Mouse (Mus musculus) CH12.LX (cell line): ENCODE measurements around the gene Arid5a. TPM values are rescaled to one million over a fixed set of nuclear protein-coding genes. Genes with fewer than 3 reads are reported as not detected.

ENCODE experiments used
- DNase-seq: peaks from one replicate; pipeline ENCODE4 v3.0.0-alpha.2; 2013; ENCODE audit errors: extremely low read depth
- H3K27ac ChIP-seq: 2 replicates; pipeline ENCODE4 v1.5.1; 2012; ENCODE audit warnings: low read depth, mild to moderate bottlenecking, control low read depth, moderate library complexity; ENCODE audit not compliant: insufficient read depth
- H3K27me3 ChIP-seq: replicated peaks from 2 replicates; pipeline ENCODE3; 2012; ENCODE audit warnings: inconsistent platforms
- H3K36me3 ChIP-seq, 2 experiments: replicated peaks in 1 of 2; 2 replicates each; pipeline versions ENCODE3 to v1.6.1; 2012; ENCODE audit warnings: inconsistent platforms in 1 of 2, low read length in 1 of 2, mild to moderate bottlenecking in 1 of 2, mixed read lengths in 1 of 2, moderate library complexity in 1 of 2; ENCODE audit not compliant: control insufficient read depth in 1 of 2, insufficient read depth in 1 of 2
- H3K4me1 ChIP-seq, 2 experiments: 2 replicates each; pipeline ENCODE4 v1.6.1; 2012; ENCODE audit warnings: inconsistent platforms in 1 of 2, moderate library complexity in 1 of 2; ENCODE audit not compliant: insufficient read depth in 2 of 2, control insufficient read depth in 1 of 2
- H3K4me2 ChIP-seq: 2 replicates; pipeline ENCODE4 v1.6.1; 2012; ENCODE audit warnings: low read depth, mild to moderate bottlenecking, control low read depth; ENCODE audit not compliant: poor library complexity, insufficient read depth, severe bottlenecking
- H3K4me3 ChIP-seq, 3 experiments: fragments of 150-350 bp in 1 of 3; sonication (generic) in 1 of 3; replicated peaks in 1 of 3; 2 replicates each; pipeline versions ENCODE3 to v1.5.1; 2011 to 2012; ENCODE audit warnings: low read depth in 2 of 3, low read length in 2 of 3, mild to moderate bottlenecking in 2 of 3, moderate library complexity in 2 of 3, control low read depth in 1 of 3, improper control_type of control experiment in 1 of 3, inconsistent platforms in 1 of 3, mixed read lengths in 1 of 3; ENCODE audit not compliant: poor library complexity in 1 of 3
- H3K79me2 ChIP-seq: replicated peaks from 2 replicates; pipeline ENCODE4 v1.6.1; 2012; ENCODE audit warnings: mild to moderate bottlenecking, moderate library complexity; ENCODE audit not compliant: control insufficient read depth, poor library complexity, insufficient read depth, severe bottlenecking; ENCODE audit errors: extremely low read depth
- H3K9ac ChIP-seq: 2 replicates; pipeline ENCODE4 v1.6.1; 2012; ENCODE audit warnings: low read depth, mild to moderate bottlenecking, control low read depth, moderate library complexity; ENCODE audit not compliant: insufficient read depth
- H3K9me3 ChIP-seq: replicated peaks from 2 replicates; pipeline ENCODE3; 2012; ENCODE audit warnings: low read length, inconsistent platforms, mixed read lengths
- BHLHE40 ChIP-seq: IDR thresholded peaks from 2 replicates; pipeline ENCODE4 v1.6.1; 2011; ENCODE audit warnings: mild to moderate bottlenecking, low read depth, low read length, improper control_type of control experiment
- CHD1 ChIP-seq: IDR thresholded peaks from 2 replicates; pipeline ENCODE4 v1.6.1; 2012; ENCODE audit warnings: low read depth, low read length, improper control_type of control experiment, inconsistent platforms
- CHD2 ChIP-seq: IDR thresholded peaks from 2 replicates; pipeline ENCODE4 v1.6.1; 2011; ENCODE audit warnings: low read length, improper control_type of control experiment
- CTCF ChIP-seq, 2 experiments: IDR thresholded peaks in 1 of 2; conservative IDR thresholded peaks in 1 of 2; 2 replicates each; pipeline ENCODE4 v1.5.1; 2011 to 2012; ENCODE audit warnings: low read depth in 2 of 2, low read length in 2 of 2, improper control_type of control experiment in 1 of 2, inconsistent platforms in 1 of 2, mild to moderate bottlenecking in 1 of 2, moderate library complexity in 1 of 2
- E2F4 ChIP-seq: IDR thresholded peaks from 2 replicates; pipeline ENCODE4 v1.6.1; 2011; ENCODE audit warnings: low read depth, low read length, improper control_type of control experiment; ENCODE audit not compliant: insufficient replicate concordance
- ELF1 ChIP-seq: IDR thresholded peaks from 2 replicates; pipeline ENCODE4 v1.6.1; 2014; ENCODE audit warnings: low read depth, mild to moderate bottlenecking, inconsistent platforms, low read length, improper control_type of control experiment
- EP300 ChIP-seq: IDR thresholded peaks from 2 replicates; pipeline ENCODE4 v1.6.1; 2011; ENCODE audit warnings: low read length, improper control_type of control experiment
- ETS1 ChIP-seq: conservative IDR thresholded peaks from 2 replicates; pipeline ENCODE4 v1.6.1; 2012; ENCODE audit warnings: low read depth, mild to moderate bottlenecking, inconsistent platforms, low read length, improper control_type of control experiment, moderate library complexity
- GABPA ChIP-seq: IDR thresholded peaks from 2 replicates; pipeline ENCODE4 v1.6.1; 2012; ENCODE audit warnings: low read depth, low read length, improper control_type of control experiment, inconsistent platforms; ENCODE audit not compliant: insufficient replicate concordance
- HCFC1 ChIP-seq: IDR thresholded peaks from 2 replicates; pipeline ENCODE4 v1.6.1; 2012; ENCODE audit warnings: low read depth, mild to moderate bottlenecking, inconsistent platforms, low read length, improper control_type of control experiment
- IRF4 ChIP-seq: IDR thresholded peaks from 2 replicates; pipeline ENCODE4 v1.6.1; 2014; ENCODE audit warnings: low read depth, mild to moderate bottlenecking, inconsistent platforms, low read length, improper control_type of control experiment
- JUN ChIP-seq: IDR thresholded peaks from 2 replicates; pipeline ENCODE4 v1.6.1; 2011; ENCODE audit warnings: low read depth, mild to moderate bottlenecking, low read length, improper control_type of control experiment, moderate library complexity; ENCODE audit not compliant: insufficient read depth
- JUND ChIP-seq: conservative IDR thresholded peaks from 2 replicates; pipeline ENCODE4 v1.6.1; 2011; ENCODE audit warnings: low read depth, low read length, improper control_type of control experiment
- KAT2A ChIP-seq: IDR thresholded peaks from 2 replicates; pipeline ENCODE4 v1.6.1; 2012; ENCODE audit warnings: low read length, improper control_type of control experiment, inconsistent platforms; ENCODE audit not compliant: insufficient replicate concordance
- MAFK ChIP-seq: IDR thresholded peaks from 2 replicates; pipeline ENCODE4 v1.6.1; 2011; ENCODE audit warnings: low read length, improper control_type of control experiment; ENCODE audit not compliant: insufficient replicate concordance
- MAX ChIP-seq: IDR thresholded peaks from 2 replicates; pipeline ENCODE4 v1.6.1; 2011; ENCODE audit warnings: low read length, improper control_type of control experiment
- MAZ ChIP-seq: IDR thresholded peaks from 2 replicates; pipeline ENCODE4 v1.6.1; 2012; ENCODE audit warnings: low read depth, mild to moderate bottlenecking, inconsistent platforms, low read length, improper control_type of control experiment, moderate library complexity
- MEF2A ChIP-seq: IDR thresholded peaks from 2 replicates; pipeline ENCODE4 v1.6.1; 2014; ENCODE audit warnings: low read depth, mild to moderate bottlenecking, inconsistent platforms, low read length, improper control_type of control experiment, borderline replicate concordance
- MXI1 ChIP-seq: IDR thresholded peaks from 2 replicates; pipeline ENCODE4 v1.6.1; 2011; ENCODE audit warnings: mild to moderate bottlenecking, low read depth, low read length, improper control_type of control experiment
- MYC ChIP-seq: IDR thresholded peaks from 2 replicates; pipeline ENCODE4 v1.6.1; 2011; ENCODE audit warnings: low read depth, mild to moderate bottlenecking, improper control_type of control experiment, low read length
- NELFE ChIP-seq: IDR thresholded peaks from 2 replicates; pipeline ENCODE4 v1.6.1; 2011; ENCODE audit warnings: low read depth, low read length, improper control_type of control experiment
- NRF1 ChIP-seq: IDR thresholded peaks from 2 replicates; pipeline ENCODE4 v1.6.1; 2014; ENCODE audit warnings: low read depth, mild to moderate bottlenecking, inconsistent platforms, low read length, improper control_type of control experiment, moderate library complexity
- PAX5 ChIP-seq: IDR thresholded peaks from 2 replicates; pipeline ENCODE4 v1.6.1; 2012; ENCODE audit warnings: low read length, inconsistent platforms, mixed read lengths
- POLR2A ChIP-seq: IDR thresholded peaks from 2 replicates; pipeline ENCODE4 v1.6.1; 2011; ENCODE audit warnings: low read depth, mild to moderate bottlenecking, improper control_type of control experiment, low read length
- POLR2AphosphoS2 ChIP-seq: IDR thresholded peaks from 2 replicates; pipeline ENCODE4 v1.6.1; 2011; ENCODE audit warnings: low read depth, low read length, improper control_type of control experiment
- RAD21 ChIP-seq: IDR thresholded peaks from 2 replicates; pipeline ENCODE4 v1.6.1; 2011; ENCODE audit warnings: low read depth, mild to moderate bottlenecking, low read length, improper control_type of control experiment, moderate library complexity
- RCOR1 ChIP-seq: conservative IDR thresholded peaks from 2 replicates; pipeline ENCODE4 v1.6.1; 2012; ENCODE audit warnings: low read depth, mild to moderate bottlenecking, inconsistent platforms, low read length, improper control_type of control experiment
- SIN3A ChIP-seq: IDR thresholded peaks from 2 replicates; pipeline ENCODE4 v1.6.1; 2012; ENCODE audit warnings: low read length, improper control_type of control experiment, inconsistent platforms
- SMC3 ChIP-seq: IDR thresholded peaks from 2 replicates; pipeline ENCODE4 v1.6.1; 2011; ENCODE audit warnings: low read depth, low read length, improper control_type of control experiment
- TBP ChIP-seq: conservative IDR thresholded peaks from 2 replicates; pipeline ENCODE4 v1.6.1; 2011; ENCODE audit warnings: low read depth, low read length, improper control_type of control experiment
- TCF12 ChIP-seq: IDR thresholded peaks from 2 replicates; pipeline ENCODE4 v1.6.1; 2014; ENCODE audit warnings: low read depth, mild to moderate bottlenecking, inconsistent platforms, low read length, improper control_type of control experiment
- UBTF ChIP-seq: IDR thresholded peaks from 2 replicates; pipeline ENCODE4 v1.6.1; 2012; ENCODE audit warnings: low read depth, mild to moderate bottlenecking, inconsistent platforms, low read length, improper control_type of control experiment, moderate library complexity
- USF1 ChIP-seq: IDR thresholded peaks from 2 replicates; pipeline ENCODE4 v1.6.1; 2014; ENCODE audit warnings: low read depth, mild to moderate bottlenecking, inconsistent platforms, low read length, improper control_type of control experiment
- USF2 ChIP-seq: conservative IDR thresholded peaks from 2 replicates; pipeline ENCODE4 v1.6.1; 2011; ENCODE audit warnings: low read depth, low read length, improper control_type of control experiment
- ZC3H11A ChIP-seq: IDR thresholded peaks from 2 replicates; pipeline ENCODE4 v1.6.1; 2012; ENCODE audit warnings: low read depth, mild to moderate bottlenecking, inconsistent platforms, low read length, improper control_type of control experiment
- ZKSCAN1 ChIP-seq: IDR thresholded peaks from 2 replicates; pipeline ENCODE4 v1.6.1; 2012; ENCODE audit warnings: low read depth, inconsistent platforms, low read length, improper control_type of control experiment, borderline replicate concordance
- ZMIZ1 ChIP-seq: IDR thresholded peaks from 2 replicates; pipeline ENCODE4 v1.6.1; 2012; ENCODE audit warnings: low read depth, mild to moderate bottlenecking, inconsistent platforms, low read length, improper control_type of control experiment
- ZNF384 ChIP-seq: IDR thresholded peaks from 2 replicates; pipeline ENCODE4 v1.6.1; 2012; ENCODE audit warnings: low read depth, low read length, improper control_type of control experiment, inconsistent platforms
- dilution Hi-C: fragments of 300-500 bp; cut with MboI; formaldehyde crosslinking; loops from 2 replicates; pipeline ENCODE4 v1.14.3; 2020; ENCODE audit warnings: low sequenced_read_pairs; ENCODE audit not compliant: extremely low pct_unique_long_range_greater_than_20kb, extremely low pct_ligation_motif_present
- in situ Hi-C: fragments of 300-500 bp; cut with MboI; formaldehyde crosslinking; loops from 3 replicates; pipeline ENCODE4 v1.14.3; 2019; ENCODE audit warnings: low sequenced_read_pairs, low pct_ligation_motif_present, low pct_unique_long_range_greater_than_20kb, mixed read lengths
- polyA plus RNA-seq: library from polyadenylated mRNA; unstranded; fragments of >175 nt; gene quantifications from 2 replicates; pipeline ENCODE4 v1.2.1, GENCODE M21; 2012; ENCODE audit warnings: low read depth; ENCODE audit not compliant: insufficient read length
- total RNA-seq, 2 experiments: library from RNA; depleted of rRNA; stranded (reverse); fragments of 300-350 nt in 1 of 2; fragments of >200 nt in 1 of 2; gene quantifications; 2 replicates each; pipeline ENCODE4 v1.2.3; 2012 to 2014

The Arid5a gene
- total and polyA plus RNA-seq, 3 experiments = 13.2 to 19.6 (median 17.0) TPM

GRCm38 (mm10) chr1:36302273-36302672, 5.3 kb upstream of the Arid5a start:
- Histone ChIP-seq H3K79me2 (no peaks in the 10 kb centered on the region), H3K4me1 (peaks cover 38 to 88% of the 10 kb centered on the region in 2 experiments), H3K27me3 (peaks cover 43% of the 10 kb centered on the region), H3K4me3 (no peak overlapping the region), H3K36me3 (no peaks in the 10 kb centered on the region), H3K4me2 (peak overlapping the region; percentile 2), H3K9me3 (no peaks in the 10 kb centered on the region), H3K27ac (peak overlapping the region; percentile 22; the same call in 1 of the 2 replicates), H3K9ac (no peak overlapping the region)
- 0 out of 2 replicates have a peak, but pooled peaks have one; percentile 24 for TF ChIP-seq HCFC1
- no peak for TF ChIP-seq ZC3H11A
- TF ChIP-seq POLR2AphosphoS2 = no peak
- TF ChIP-seq KAT2A = no peak
- peak; percentile 52; the same call in 1 of the 2 replicates for TF ChIP-seq CHD2
- peak; percentile 47; the same call in 1 of the 2 replicates for TF ChIP-seq MAX
- TF ChIP-seq TCF12 = peak; percentile 89
- TF ChIP-seq TBP = no peak
- TF ChIP-seq NELFE = no peak
- TF ChIP-seq E2F4 = no peak
- TF ChIP-seq SMC3 = no peak
- peak; percentile 33; the same call in 1 of the 2 replicates for TF ChIP-seq NRF1
- no peak; the same call in 1 of the 2 replicates for TF ChIP-seq JUND
- TF ChIP-seq UBTF = no peak
- TF ChIP-seq ZKSCAN1 = no peak
- TF ChIP-seq ZNF384 = no peak
- TF ChIP-seq MEF2A = peak; percentile 91; the same call in 1 of the 2 replicates
- TF ChIP-seq RAD21 = no peak
- TF ChIP-seq MAZ = no peak
- peak; percentile 60; the same call in 1 of the 2 replicates for TF ChIP-seq MYC
- TF ChIP-seq EP300 = peak; percentile 89
- no peak for TF ChIP-seq ELF1
- peak; percentile 71; the same call in 1 of the 2 replicates for TF ChIP-seq ETS1
- no peak for TF ChIP-seq POLR2A
- TF ChIP-seq GABPA = no peak
- TF ChIP-seq MXI1 = no peak
- TF ChIP-seq BHLHE40 = peak; percentile 70
- TF ChIP-seq PAX5 = no peak
- 0 out of 2 replicates have a peak, but pooled peaks have one; percentile 63 for TF ChIP-seq CHD1
- TF ChIP-seq ZMIZ1 = no peak
- peak; percentile 60; the same call in 1 of the 2 replicates for TF ChIP-seq SIN3A
- TF ChIP-seq USF1 = no peak
- peak; percentile 88 for TF ChIP-seq RCOR1
- no peak for TF ChIP-seq CTCF (conservative IDR thresholded peaks at IDR 0.05 in 1 of 2, IDR thresholded peaks at IDR 0.05 in 1 of 2; ENCODE audit: low read depth in 2 of 2, low read length in 2 of 2)
- TF ChIP-seq USF2 = no peak
- TF ChIP-seq IRF4 = peak; percentile 95
- no peak for TF ChIP-seq JUN
- 0 out of 2 replicates have a peak, but pooled peaks have one; percentile 51 for TF ChIP-seq MAFK
- dilution Hi-C loops (no loop called here), in situ Hi-C loops (no loop called here)
- peak; percentile 60 for DNase-seq
